Mouse (Mus musculus): ENCODE data around the gene Stt3b. TPM values are rescaled to one million over a fixed set of nuclear protein-coding genes. Genes with fewer than 3 reads are reported as not detected.

The Stt3b gene
- polyA plus RNA-seq, 2 experiments: 24.6 to 64.4 TPM

DNA sequence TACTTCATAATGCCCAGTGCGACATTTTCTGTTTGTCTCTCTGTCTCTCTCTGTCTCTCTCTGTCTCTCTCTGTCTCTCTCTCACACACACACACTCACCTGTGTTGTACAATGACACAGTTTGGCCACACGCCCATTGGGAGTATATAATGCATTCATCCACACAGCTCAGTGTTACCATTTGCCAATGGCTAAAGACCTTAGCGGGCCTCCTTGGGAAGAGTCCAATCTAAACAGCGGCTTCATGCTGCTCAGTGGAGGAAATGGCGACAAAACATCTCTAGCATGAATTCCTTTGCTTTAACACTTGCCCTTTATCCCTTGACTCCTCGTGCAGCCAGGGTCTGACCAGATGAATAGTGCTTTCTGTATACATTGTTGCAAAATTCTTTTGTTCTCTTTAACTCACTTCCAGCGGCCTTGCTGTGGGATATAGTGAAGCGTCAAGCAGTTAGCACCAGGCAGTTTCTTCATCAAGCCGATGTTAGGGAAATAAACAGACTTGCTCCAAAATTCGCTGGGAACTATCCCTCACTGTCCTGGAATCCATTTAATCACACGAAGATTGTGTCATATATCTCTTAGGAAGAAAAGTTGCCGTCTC, 30.1 kb upstream of the Stt3b start:
- no peaks in the 10 kb centered on the region for H3K27me3 ChIP-seq (ENCODE audit: control insufficient read depth, insufficient read depth, low read length)
- no peaks in the 10 kb centered on the region for H3K4me1 ChIP-seq (replicated peaks; ENCODE audit: control insufficient read depth in 2 of 2, insufficient read depth in 2 of 2, low read length in 1 of 2)
- no peak overlapping the region for H3K4me3 ChIP-seq (ENCODE audit: insufficient read depth in 1 of 2, low read depth in 2 of 2, low read length in 2 of 2)
- no peaks in the 10 kb centered on the region for H3K36me3 ChIP-seq (replicated peaks; ENCODE audit: control insufficient read depth, insufficient read depth, low read depth)
- no peaks in the 10 kb centered on the region for H3K9me3 ChIP-seq (ENCODE audit: control insufficient read depth, low read length)
- H3K9ac ChIP-seq (replicated peaks): no peak overlapping the region
- no peak overlapping the region for H3K4me2 ChIP-seq (ENCODE audit: low read depth)
- DNase-seq (ENCODE audit: low read depth in 3 of 3, low spot score in 3 of 3) (no peak), ATAC-seq (ENCODE audit: insufficient read depth) (no peak)
- 58% methylated on average over 12 of the region's 12 CpGs for WGBS (ENCODE audit: insufficient replicate concordance)
- H3K27ac ChIP-seq: no peak overlapping the region
- TF ChIP-seq CTCF (IDR thresholded peaks at IDR 0.05; ENCODE audit: low read depth) (no peak), EP300 (IDR thresholded peaks at IDR 0.05; ENCODE audit: low read depth) (no peak)

GRCm38 (mm10) chr9:115338816-115339215, 28.6 kb upstream of the Stt3b start:
- WGBS (ENCODE audit: insufficient replicate concordance): 46% methylated on average over 6 of the region's 6 CpGs
- H3K36me3 ChIP-seq (replicated peaks; ENCODE audit: control insufficient read depth, insufficient read depth, low read depth): no peaks in the 10 kb centered on the region
- TF ChIP-seq EP300 (IDR thresholded peaks at IDR 0.05; ENCODE audit: low read depth) (no peak), CTCF (IDR thresholded peaks at IDR 0.05; ENCODE audit: low read depth) (no peak)
- DNase-seq (ENCODE audit: low read depth in 3 of 3, low spot score in 3 of 3): no peak
- no peak overlapping the region for H3K9ac ChIP-seq (replicated peaks)
- H3K4me3 ChIP-seq (ENCODE audit: insufficient read depth in 1 of 2, low read depth in 2 of 2, low read length in 2 of 2): no peak overlapping the region
- no peaks in the 10 kb centered on the region for H3K4me1 ChIP-seq (replicated peaks; ENCODE audit: control insufficient read depth in 2 of 2, insufficient read depth in 2 of 2, low read length in 1 of 2)
- H3K27me3 ChIP-seq (ENCODE audit: control insufficient read depth, insufficient read depth, low read length): no peaks in the 10 kb centered on the region
- H3K9me3 ChIP-seq (ENCODE audit: control insufficient read depth, low read length): no peaks in the 10 kb centered on the region
- no peak overlapping the region for H3K27ac ChIP-seq
- no peak for ATAC-seq (ENCODE audit: insufficient read depth)
- no peak overlapping the region for H3K4me2 ChIP-seq (ENCODE audit: low read depth)

GRCm38 (mm10) chr9:115333016-115333415, 22.8 kb upstream of the Stt3b start:
- no peak overlapping the region for H3K4me2 ChIP-seq (ENCODE audit: low read depth)
- no peak overlapping the region for H3K4me3 ChIP-seq (ENCODE audit: insufficient read depth in 1 of 2, low read depth in 2 of 2, low read length in 2 of 2)
- 70% methylated on average over 12 of the region's 12 CpGs for WGBS (ENCODE audit: insufficient replicate concordance)
- no peaks in the 10 kb centered on the region for H3K4me1 ChIP-seq (replicated peaks; ENCODE audit: control insufficient read depth in 2 of 2, insufficient read depth in 2 of 2, low read length in 1 of 2)
- DNase-seq (ENCODE audit: low read depth in 3 of 3, low spot score in 3 of 3): no peak
- H3K27me3 ChIP-seq (ENCODE audit: control insufficient read depth, insufficient read depth, low read length): no peaks in the 10 kb centered on the region
- no peak for TF ChIP-seq EP300 (IDR thresholded peaks at IDR 0.05; ENCODE audit: low read depth)
- no peak for TF ChIP-seq CTCF (IDR thresholded peaks at IDR 0.05; ENCODE audit: low read depth)
- no peak for ATAC-seq (ENCODE audit: insufficient read depth)
- H3K9me3 ChIP-seq (ENCODE audit: control insufficient read depth, low read length): no peaks in the 10 kb centered on the region
- no peaks in the 10 kb centered on the region for H3K36me3 ChIP-seq (replicated peaks; ENCODE audit: control insufficient read depth, insufficient read depth, low read depth)
- no peak overlapping the region for H3K27ac ChIP-seq
- H3K9ac ChIP-seq (replicated peaks): no peak overlapping the region

- 75% methylated on average over 7 of the region's 7 CpGs for WGBS (ENCODE audit: insufficient replicate concordance)
These were observed 22.1 kb upstream of the Stt3b start for GRCm38 (mm10) chr9:115332339-115332738.

GRCm38 (mm10) chr9:115330861-115331476, 20.7 kb upstream of the Stt3b start:
- H3K36me3 ChIP-seq (replicated peaks; ENCODE audit: control insufficient read depth, insufficient read depth, low read depth): no peaks in the 10 kb centered on the region
- H3K9ac ChIP-seq (replicated peaks): no peak overlapping the region
- no peak overlapping the region for H3K27ac ChIP-seq
- TF ChIP-seq CTCF (IDR thresholded peaks at IDR 0.05; ENCODE audit: low read depth) (no peak), EP300 (IDR thresholded peaks at IDR 0.05; ENCODE audit: low read depth) (no peak)
- DNase-seq (ENCODE audit: low read depth in 3 of 3, low spot score in 3 of 3) (no peak), ATAC-seq (ENCODE audit: insufficient read depth) (no peak)
- H3K4me1 ChIP-seq (replicated peaks; ENCODE audit: control insufficient read depth in 2 of 2, insufficient read depth in 2 of 2, low read length in 1 of 2): no peaks in the 10 kb centered on the region; a peak in 1 of 4 replicates
- WGBS (ENCODE audit: insufficient replicate concordance): 58% methylated on average over 6 of the region's 6 CpGs
- H3K4me3 ChIP-seq (ENCODE audit: insufficient read depth in 1 of 2, low read depth in 2 of 2, low read length in 2 of 2): no peak overlapping the region
- H3K9me3 ChIP-seq (ENCODE audit: control insufficient read depth, low read length): no peaks in the 10 kb centered on the region
- H3K4me2 ChIP-seq (ENCODE audit: low read depth): no peak overlapping the region
- no peaks in the 10 kb centered on the region for H3K27me3 ChIP-seq (ENCODE audit: control insufficient read depth, insufficient read depth, low read length)

More at GRCm38 (mm10) chr9:115332339-115332738, 22.1 kb upstream of the Stt3b start:
- no peak overlapping the region for H3K4me3 ChIP-seq (ENCODE audit: insufficient read depth in 1 of 2, low read depth in 2 of 2, low read length in 2 of 2)
- H3K27me3 ChIP-seq (ENCODE audit: control insufficient read depth, insufficient read depth, low read length): no peaks in the 10 kb centered on the region
- H3K27ac ChIP-seq: no peak overlapping the region
- no peak for DNase-seq (ENCODE audit: low read depth in 3 of 3, low spot score in 3 of 3)
- H3K36me3 ChIP-seq (replicated peaks; ENCODE audit: control insufficient read depth, insufficient read depth, low read depth): no peaks in the 10 kb centered on the region
- H3K9me3 ChIP-seq (ENCODE audit: control insufficient read depth, low read length): no peaks in the 10 kb centered on the region
- ATAC-seq (ENCODE audit: insufficient read depth): no peak
- H3K4me1 ChIP-seq (replicated peaks; ENCODE audit: control insufficient read depth in 2 of 2, insufficient read depth in 2 of 2, low read length in 1 of 2): no peaks in the 10 kb centered on the region
- H3K9ac ChIP-seq (replicated peaks): no peak overlapping the region
- no peak overlapping the region for H3K4me2 ChIP-seq (ENCODE audit: low read depth)
- TF ChIP-seq CTCF (IDR thresholded peaks at IDR 0.05; ENCODE audit: low read depth) (no peak), EP300 (IDR thresholded peaks at IDR 0.05; ENCODE audit: low read depth) (no peak)
